Mouse (Mus musculus) lung, postnatal 0 days (tissue): Measurements from ENCODE around the gene Myo1h. TPM values are rescaled to one million over a fixed set of nuclear protein-coding genes. Genes with fewer than 3 reads are reported as not detected.

ENCODE experiments used
- ATAC-seq: fragments of 200-750 bp; cut with Nextera tagmentation; 2 replicates; pipeline ENCODE4 v1.8.0; 2017; ENCODE audit warnings: moderate library complexity
- DNase-seq: peaks from one replicate; pipeline ENCODE4 v3.0.0-alpha.2; 2016; ENCODE audit warnings: low spot score
- H3K27ac ChIP-seq: fragments of 300-500 bp; sonication (generic); 2 replicates; pipeline ENCODE4 v1.5.1; 2014; ENCODE audit warnings: antibody characterized with exemption, mild to moderate bottlenecking, low read length, mixed read lengths
- H3K27me3 ChIP-seq: fragments of 300-500 bp; sonication (generic); replicated peaks from 2 replicates; pipeline ENCODE4 v1.6.1; 2014; ENCODE audit warnings: low read length, mixed read lengths; ENCODE audit not compliant: insufficient read depth
- H3K36me3 ChIP-seq: fragments of 300-500 bp; sonication (generic); 2 replicates; pipeline ENCODE4 v1.6.1; 2014; ENCODE audit warnings: low read length, mixed read lengths; ENCODE audit not compliant: insufficient read depth
- H3K4me1 ChIP-seq: fragments of 300-500 bp; sonication (generic); 2 replicates; pipeline ENCODE4 v1.6.1; 2014; ENCODE audit warnings: antibody characterized with exemption, low read depth, low read length, mixed read lengths; ENCODE audit not compliant: insufficient read depth
- H3K4me2 ChIP-seq: fragments of 300-500 bp; sonication (generic); replicated peaks from 2 replicates; pipeline ENCODE4 v1.6.1; 2014; ENCODE audit warnings: low read depth, mild to moderate bottlenecking, low read length, moderate library complexity, mixed read lengths
- H3K4me3 ChIP-seq: fragments of 300-500 bp; sonication (generic); 2 replicates; pipeline ENCODE4 v1.5.1; 2014; ENCODE audit warnings: low read depth, low read length
- H3K9ac ChIP-seq: fragments of 300-500 bp; sonication (generic); replicated peaks from 2 replicates; pipeline ENCODE4 v1.6.1; 2014; ENCODE audit warnings: low read depth, mild to moderate bottlenecking
- H3K9me3 ChIP-seq: fragments of 300-500 bp; sonication (generic); 2 replicates; pipeline ENCODE4 v1.6.1; 2016; ENCODE audit warnings: low read length, mixed read lengths
- CTCF ChIP-seq: IDR thresholded peaks from 2 replicates; pipeline ENCODE4 v1.5.1; 2016; ENCODE audit warnings: antibody characterized with exemption, mild to moderate bottlenecking
- EP300 ChIP-seq: IDR thresholded peaks from 2 replicates; pipeline ENCODE4 v1.6.1; 2016; ENCODE audit warnings: antibody characterized with exemption, mild to moderate bottlenecking, control low read depth
- WGBS: fragments of 180-500 bp; shearing (Covaris S2); extraction: QIAGEN DNeasy Blood & Tissue Kit; methylation state at CpG from one replicate; pipeline ENCODE4 v1.1.7; 2014; 5-methylcytosine and 5-hydroxymethylcytosine counted together
- polyA plus RNA-seq: library from polyadenylated mRNA; unstranded; fragments of >200 nt; fragmentation: Nextera tagmentation; extraction: Ambion mirVana; gene quantifications from 2 replicates; pipeline ENCODE4 v1.2.1, GENCODE M21; 2015

Gene Myo1h
- polyA plus RNA-seq, 1 experiment from 2014 or later, result 3.4 TPM

- DNase-seq (peak; percentile 90), ATAC-seq (no peak)
- H3K4me3 ChIP-seq, result peak overlapping the region; percentile 94
- H3K36me3 ChIP-seq, result peaks cover 7% of the 10 kb centered on the region; the same call in 1 of the 2 replicates
- WGBS, result 11% methylated on average over 10 of the region's 10 CpGs
- no peak; the same call in 1 of the 2 replicates for TF ChIP-seq CTCF
- peak; percentile 78 for TF ChIP-seq EP300
- H3K9me3 ChIP-seq, result no peaks in the 10 kb centered on the region
- H3K4me2 ChIP-seq, result peak overlapping the region; percentile 65
- H3K9ac ChIP-seq, result peak overlapping the region; percentile 99
- no peaks in the 10 kb centered on the region for H3K27me3 ChIP-seq
- peak overlapping the region; percentile 97 for H3K27ac ChIP-seq
- H3K4me1 ChIP-seq, result peaks cover 57% of the 10 kb centered on the region
Observed at GRCm38 (mm10) chr5:114378177-114378920, 89.4 kb downstream of the Myo1h start.

- Histone ChIP-seq H3K27ac (peak overlapping the region; percentile 97), H3K4me2 (peak overlapping the region; percentile 65), H3K36me3 (peaks cover 2% of the 10 kb centered on the region; the same call in 1 of the 2 replicates), H3K9ac (peak overlapping the region; percentile 99), H3K4me3 (peak overlapping the region; percentile 94), H3K4me1 (peaks cover 51% of the 10 kb centered on the region), H3K27me3 (no peaks in the 10 kb centered on the region), H3K9me3 (no peaks in the 10 kb centered on the region)
- ATAC-seq (peak; percentile 10; the same call in 1 of the 2 replicates), DNase-seq (peak; percentile 91)
- 11% methylated on average over 6 of the region's 6 CpGs for WGBS
- TF ChIP-seq CTCF (no peak), EP300 (peak; percentile 71)
Observed at GRCm38 (mm10) chr5:114378936-114379335, 90.0 kb downstream of the Myo1h start.

- ATAC-seq (peak; percentile 4), DNase-seq (peak; percentile 48)
- TF ChIP-seq CTCF (0 out of 2 replicates have a peak, but pooled peaks have one; percentile 6), EP300 (no peak)
- Histone ChIP-seq H3K9me3 (no peaks in the 10 kb centered on the region), H3K4me1 (peaks cover 48% of the 10 kb centered on the region), H3K36me3 (no peaks in the 10 kb centered on the region; the same call in 1 of the 2 replicates), H3K4me3 (peak overlapping the region; percentile 94), H3K9ac (peak overlapping the region; percentile 99), H3K27ac (peak overlapping the region; percentile 97), H3K27me3 (no peaks in the 10 kb centered on the region), H3K4me2 (peak overlapping the region; percentile 65)
- under 1% methylated on average over 20 of the region's 20 CpGs for WGBS
Observed at GRCm38 (mm10) chr5:114379763-114380162, 90.8 kb downstream of the Myo1h start.

- TF ChIP-seq EP300 (no peak), CTCF (no peak)
Observed at GRCm38 (mm10) chr5:114380209-114381012, 91.4 kb downstream of the Myo1h start, which contains the start of the genes Kctd10 and Ube3b. Gene Kctd10 (minus strand): TSS chr5:114380508. Gene Ube3b (plus strand): TSS chr5:114380607.

GRCm38 (mm10) chr5:114381013-114381351 is 92.0 kb downstream of the Myo1h start:
- DNase-seq (peak; percentile 33), ATAC-seq (peak; percentile 2; the same call in 1 of the 2 replicates)
- H3K9ac ChIP-seq, result peak overlapping the region; percentile 99
- H3K9me3 ChIP-seq, result no peaks in the 10 kb centered on the region
- peak overlapping the region; percentile 65 for H3K4me2 ChIP-seq
- H3K4me1 ChIP-seq, result peaks cover 36% of the 10 kb centered on the region
- H3K4me3 ChIP-seq, result peak overlapping the region; percentile 94
- no peaks in the 10 kb centered on the region for H3K27me3 ChIP-seq
- H3K36me3 ChIP-seq, result peaks cover 5% of the 10 kb centered on the region; the same call in 1 of the 2 replicates
- WGBS, result under 1% methylated on average over 18 of the region's 18 CpGs
- peak overlapping the region; percentile 97 for H3K27ac ChIP-seq
- TF ChIP-seq CTCF, result no peak
- no peak for TF ChIP-seq EP300

More at GRCm38 (mm10) chr5:114380209-114381012, 91.4 kb downstream of the Myo1h start, which contains the start of the genes Kctd10 and Ube3b:
- under 1% methylated on average over 56 of the region's 74 CpGs for WGBS
- H3K4me2 ChIP-seq, result peak within 1 kb of the TSS; percentile 65
- peak within 1 kb of the TSS; percentile 99 for H3K9ac ChIP-seq
- no peaks in the 10 kb centered on the region for H3K9me3 ChIP-seq
- ATAC-seq, result peak; percentile 87
- peak within 1 kb of the TSS; percentile 94 for H3K4me3 ChIP-seq
- H3K27me3 ChIP-seq, result no peaks in the 10 kb centered on the region
- 0 out of 2 replicates have a peak, but pooled peaks cover 3% of the 10 kb centered on the region for H3K36me3 ChIP-seq
- peaks cover 41% of the 10 kb centered on the region for H3K4me1 ChIP-seq
- peak; percentile 96 for DNase-seq
- peak within 1 kb of the TSS; percentile 97 for H3K27ac ChIP-seq
